Mouse (Mus musculus) left cerebral cortex, postnatal 14 days (tissue): Measurements from ENCODE around the gene Nags. TPM values are rescaled to one million over a fixed set of nuclear protein-coding genes. Genes with fewer than 3 reads are reported as not detected.

Experiments used
- DNase-seq, 2 experiments: peaks; one replicate each; pipeline ENCODE4 v3.0.0; 2021 to 2022; ENCODE audit warnings: low spot score in 2 of 2, mixed read lengths in 1 of 2
- intact Hi-C: fragments of 180-260 bp; cut with DNase I; formaldehyde crosslinking; loops from one replicate; pipeline ENCODE4 v1.15.1; 2025
- long read RNA-seq, 2 experiments: library from polyadenylated mRNA; stranded (forward); transcript quantifications; one replicate each; pipeline ENCODE4 v2.0.0; 2021
- total RNA-seq, 2 experiments: library from RNA; stranded (reverse); gene quantifications; 2 replicates each; pipeline ENCODE4 v1.2.3; 2021

Nags gene
- not detected for total RNA-seq
- long read RNA-seq, experiment 1 = 0 reads
- long read RNA-seq, experiment 2 = 0 reads

- intact Hi-C loops = no loop called here
- DNase-seq = no peak
Measured at GRCm38 (mm10) chr11:102145471-102146001, at the start of gene Nags. Gene Nags (plus strand): TSS chr11:102145513.

DNA sequence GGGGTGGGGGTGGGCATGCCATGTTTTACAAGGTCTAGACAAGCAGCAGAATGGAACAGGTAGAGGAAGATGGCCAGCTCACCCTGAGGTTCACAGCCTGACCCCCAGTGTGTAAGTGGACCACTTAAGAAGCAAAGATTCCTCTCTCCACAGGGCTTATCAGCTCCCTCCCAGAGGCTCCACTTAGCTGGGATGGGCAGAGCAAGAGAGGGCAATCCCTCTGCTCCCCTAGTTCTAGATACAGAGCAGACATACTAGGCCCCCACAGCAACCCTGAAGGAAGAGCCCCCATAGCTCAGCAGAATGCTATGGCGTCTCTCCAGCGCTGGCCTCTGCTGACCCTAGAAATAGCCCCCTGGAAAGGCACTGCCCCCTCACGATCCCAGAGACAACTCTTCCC is 49.6 kb upstream of the Nags start:
- DNase-seq = no peak
- intact Hi-C loops = no loop called here

- DNase-seq = no peak
- intact Hi-C loops = no loop called here
Measured at GRCm38 (mm10) chr11:102096446-102096845, 48.9 kb upstream of the Nags start.

DNA sequence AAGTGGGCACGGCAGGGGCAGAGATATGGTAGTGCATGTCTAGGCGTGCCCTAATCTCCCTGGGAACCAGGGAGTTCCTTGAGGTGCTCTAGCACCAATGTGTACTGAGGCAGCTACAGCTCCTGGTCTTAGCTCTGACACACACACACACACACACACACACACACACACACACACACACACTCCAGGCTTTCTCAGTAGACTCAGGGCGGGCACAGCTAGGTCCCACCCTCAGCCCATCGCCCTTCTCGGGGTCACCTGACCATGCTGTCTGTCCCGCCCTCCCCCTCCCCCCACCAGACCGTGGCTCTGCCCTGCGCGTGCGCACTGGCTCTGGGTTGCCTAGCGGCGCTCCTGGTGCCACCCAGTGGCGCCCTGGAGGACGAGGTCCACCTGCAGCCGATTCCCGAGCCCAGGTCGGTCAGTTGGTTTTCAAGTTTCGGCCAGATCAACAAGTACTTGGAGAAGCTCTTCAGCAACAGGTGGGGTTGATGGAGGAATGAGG is 48.4 kb upstream of the Nags start:
- intact Hi-C loops = no loop called here

DNA sequence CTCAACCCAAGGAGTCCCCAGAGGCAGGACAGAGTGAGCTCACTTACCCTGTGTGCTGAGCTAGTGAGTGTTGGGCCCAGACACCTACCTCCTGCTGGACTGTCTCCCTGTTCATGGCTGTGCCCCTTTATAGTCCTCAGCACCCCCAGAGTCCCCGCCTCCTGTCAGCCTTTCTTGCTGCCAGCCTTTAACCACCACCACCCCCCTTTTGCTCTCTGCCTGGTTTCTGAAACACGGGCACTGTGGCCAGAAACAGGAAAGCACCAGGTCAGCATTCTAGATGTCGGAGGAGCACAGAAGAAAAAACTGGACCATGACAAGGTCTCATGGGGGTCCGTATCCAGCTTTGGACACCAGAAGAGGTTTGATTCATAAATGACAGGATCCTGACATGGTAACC is 44.1 kb upstream of the Nags start, which contains the start of gene Ppy:
Gene Ppy (minus strand): TSS at position 101 of the 400 bp plus-strand sequence.
- DNase-seq = no peak
- intact Hi-C loops = no loop called here

More for the DNA sequence above, 48.4 kb upstream of the Nags start:
- peak; percentile 65 to 70 for DNase-seq

DNA sequence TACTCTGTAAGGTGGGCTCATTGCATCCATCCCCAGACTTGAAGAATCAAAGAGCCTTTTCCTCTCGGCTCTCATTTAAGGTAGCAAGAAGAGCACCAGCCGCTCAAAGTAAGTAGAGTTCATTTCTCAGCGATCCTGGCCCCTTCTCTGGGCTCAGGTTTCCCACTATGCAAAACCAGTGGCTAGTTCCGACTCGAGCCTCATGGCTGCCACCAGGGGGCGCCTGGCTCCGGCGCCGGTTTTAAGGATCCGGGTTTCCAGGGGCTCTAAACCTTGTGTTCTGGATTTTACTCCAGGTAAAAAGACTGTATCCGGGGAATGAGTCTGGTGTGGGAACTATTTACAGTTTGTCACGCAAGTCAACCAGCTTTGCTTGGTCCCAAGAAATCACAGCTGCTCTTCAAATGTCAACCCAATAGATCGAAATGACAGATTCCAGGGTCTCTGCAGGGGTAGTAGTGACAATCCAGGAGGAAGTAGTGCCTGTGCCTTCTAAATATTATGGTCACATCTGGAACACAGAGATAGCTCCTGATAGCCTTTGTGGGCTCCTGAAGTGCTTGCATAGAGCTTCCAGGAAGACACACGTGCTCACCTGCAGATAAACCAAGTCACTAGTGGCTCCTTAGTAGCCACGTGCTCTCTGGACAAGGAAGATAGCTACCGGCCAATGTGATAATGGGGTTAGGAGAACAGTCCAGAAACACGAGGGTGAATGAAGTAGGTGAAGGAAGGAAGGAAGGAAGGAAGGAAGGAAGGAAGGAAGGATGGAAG is 42.6 kb upstream of the Nags start:
- intact Hi-C loops = loop anchor here (2.0 kb wide), 1 partner anchor 36 kb away; no protein-coding TSS in a partner anchor
- DNase-seq = peak; percentile 40 to 76

DNA sequence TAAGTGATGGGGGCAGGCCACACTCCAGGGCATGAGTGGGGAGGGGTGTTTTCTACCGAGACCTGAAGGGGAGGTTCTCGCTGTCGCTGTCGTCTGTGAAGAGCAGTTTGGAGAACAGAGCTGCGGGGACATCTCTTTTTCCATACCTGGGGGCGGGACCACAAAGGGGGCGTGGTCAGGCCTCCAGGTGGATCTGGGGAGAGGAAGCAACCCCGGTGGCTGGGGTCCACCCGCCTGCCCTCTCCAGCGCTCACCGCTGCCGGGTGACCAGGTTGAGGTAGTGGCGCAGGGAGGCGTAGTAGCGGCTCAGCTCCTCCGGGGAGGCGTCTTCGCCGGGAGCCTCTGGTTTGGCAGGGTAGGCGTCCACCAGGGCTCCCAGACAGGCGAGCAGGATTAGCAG is 38.4 kb upstream of the Nags start:
- intact Hi-C loops = no loop called here
- no peak for DNase-seq

DNA sequence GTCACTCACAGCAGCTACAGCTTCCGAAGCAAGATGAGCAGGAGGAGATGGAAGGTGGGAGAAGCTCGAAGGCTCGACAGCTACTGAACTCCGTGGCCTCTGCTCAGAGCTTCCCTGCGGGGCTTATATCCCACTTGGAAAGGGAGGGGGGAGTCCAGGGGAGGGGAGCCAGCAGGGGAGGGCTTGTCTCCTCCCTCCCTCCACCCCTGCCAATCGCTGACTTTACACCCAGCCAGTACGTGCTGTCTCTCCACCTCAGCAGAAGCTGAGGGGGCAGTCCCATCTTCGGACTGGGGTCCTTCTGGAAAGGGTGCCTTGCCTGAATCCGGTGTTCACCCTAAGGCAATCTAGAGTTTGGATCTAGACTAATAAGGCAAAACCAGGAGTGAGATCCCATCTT is 37.6 kb upstream of the Nags start, which contains the start of gene Pyy:
Gene Pyy (minus strand): TSS at position 101 of the 400 bp plus-strand sequence.
- intact Hi-C loops = no loop called here
- no peak for DNase-seq

DNA sequence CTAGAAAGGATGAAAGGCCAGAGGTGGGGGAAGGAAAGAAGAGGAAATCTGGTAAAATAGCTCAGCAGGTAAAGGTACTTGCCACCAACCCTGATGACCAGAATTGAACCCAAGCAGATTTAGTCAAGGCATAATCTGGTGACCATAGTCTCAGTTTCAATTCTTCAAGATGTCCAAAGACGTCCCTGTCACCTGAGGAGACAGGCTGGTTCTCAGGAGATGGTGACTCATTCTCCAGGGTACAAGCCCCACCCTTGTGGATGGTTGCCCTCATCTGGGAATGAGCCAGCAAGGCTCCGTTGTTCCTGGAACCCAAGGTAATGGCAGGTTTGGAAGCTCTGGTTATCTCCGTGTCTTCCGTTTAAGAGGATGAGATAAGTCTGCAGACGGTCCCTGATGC is 33.7 kb upstream of the Nags start:
- intact Hi-C loops = no loop called here

GRCm38 (mm10) chr11:102116241-102116640 is 29.1 kb upstream of the Nags start:
- intact Hi-C loops = no loop called here
- DNase-seq = no peak

More for the DNA sequence above, 33.7 kb upstream of the Nags start:
- no peak for DNase-seq

GRCm38 (mm10) chr11:102117386-102117785 is 27.9 kb upstream of the Nags start:
- intact Hi-C loops = no loop called here
- no peak for DNase-seq

DNA sequence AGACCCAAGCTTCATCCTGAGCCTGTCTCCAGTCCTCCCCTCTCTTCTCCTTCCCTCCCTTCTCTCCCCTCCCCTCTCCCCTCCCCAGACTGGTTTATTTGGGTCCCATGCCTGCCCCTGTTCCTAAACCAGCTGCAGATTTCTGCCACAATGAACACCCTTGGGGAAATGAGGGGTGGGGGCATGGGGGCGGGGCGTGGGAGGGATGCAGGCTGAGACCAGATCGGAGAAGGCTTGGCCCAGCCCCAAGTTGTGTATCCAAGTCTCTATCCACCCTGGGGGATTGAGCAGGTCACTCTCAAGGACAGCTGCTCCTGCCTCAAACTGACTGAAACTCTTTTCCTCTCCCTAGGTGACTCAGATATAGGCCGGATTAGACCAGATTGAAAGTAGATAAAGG is 10.8 kb upstream of the Nags start:
- intact Hi-C loops = no loop called here
- no peak for DNase-seq

GRCm38 (mm10) chr11:102137625-102138446 is 7.5 kb upstream of the Nags start:
- no peak for DNase-seq
- intact Hi-C loops = loop anchor here (2.0 to 5.0 kb wide), 4 partner anchors 35 to 151 kb away; partner anchors contain the start of genes Cd300lg and Dusp3

- intact Hi-C loops = loop anchor here (2.0 to 5.0 kb wide), 4 partner anchors 36 to 152 kb away; partner anchors contain the start of genes Cd300lg and Dusp3
- peak; percentile 62 to 79 for DNase-seq
Measured at GRCm38 (mm10) chr11:102138447-102138740, 6.9 kb upstream of the Nags start.

GRCm38 (mm10) chr11:102140508-102140907 is 4.8 kb upstream of the Nags start:
- intact Hi-C loops = no loop called here
- peak; percentile 51 to 77 for DNase-seq

- DNase-seq = no peak
- intact Hi-C loops = no loop called here
Measured at GRCm38 (mm10) chr11:102142355-102142754, 3.0 kb upstream of the Nags start.

- intact Hi-C loops = no loop called here
- no peak for DNase-seq
Measured at GRCm38 (mm10) chr11:102144957-102145470, 299 bp upstream of the Nags start.

DNA sequence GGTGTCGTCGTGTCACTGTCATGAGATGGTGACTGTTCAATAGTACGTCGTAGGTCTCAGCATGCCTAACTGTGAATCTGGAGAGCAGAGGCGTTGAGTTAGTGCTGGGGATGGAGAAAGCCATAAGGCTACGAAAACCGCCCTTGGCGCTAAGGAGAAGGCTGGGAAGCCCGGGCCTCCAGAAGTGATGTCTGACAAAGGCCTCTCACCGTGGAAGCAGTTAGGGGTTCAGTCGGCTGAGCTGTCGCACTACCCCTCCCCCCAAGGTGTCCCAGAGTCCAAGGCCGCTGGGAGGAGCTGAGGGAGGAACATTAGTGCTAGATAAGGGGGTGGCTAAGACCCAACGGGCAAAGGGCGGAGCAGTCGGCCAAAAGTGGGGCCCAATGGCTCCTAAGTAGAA is 692 bp downstream of the Nags start:
- intact Hi-C loops = no loop called here
- no peak for DNase-seq

DNA sequence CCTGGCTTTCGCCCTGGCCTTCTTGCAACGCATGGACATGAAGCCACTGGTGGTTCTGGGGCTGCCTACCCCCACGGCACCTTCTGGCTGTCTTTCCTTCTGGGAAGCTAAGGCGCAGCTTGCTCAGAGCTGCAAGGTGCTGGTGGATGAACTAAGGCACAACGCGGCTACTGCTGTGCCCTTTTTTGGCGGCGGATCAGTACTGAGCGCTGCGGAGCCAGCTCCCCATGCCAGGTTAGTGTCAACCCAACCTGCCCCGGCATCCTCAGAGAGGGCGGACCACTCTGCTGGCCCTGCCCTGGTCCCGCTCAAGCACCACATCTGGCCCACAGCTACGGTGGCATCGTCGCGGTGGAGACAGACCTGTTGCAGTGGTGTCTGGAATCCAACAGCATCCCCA is 1.2 kb downstream of the Nags start:
- DNase-seq = no peak

More for the DNA sequence above, 1.2 kb downstream of the Nags start:
- intact Hi-C loops = no loop called here
